Mouse (Mus musculus) cerebellum, adult 8-10 months (tissue): Measurements from ENCODE around the gene Olfr361.
"Not testable (repeated sequence)": the region's sequence is repeated elsewhere in the genome, so short reads cannot be mapped to it uniquely, and the experiment has no call there.

Experiments
- DNase-seq: peaks from one replicate; pipeline ENCODE4 v3.0.0; 2022

The Olfr361 gene

DNA sequence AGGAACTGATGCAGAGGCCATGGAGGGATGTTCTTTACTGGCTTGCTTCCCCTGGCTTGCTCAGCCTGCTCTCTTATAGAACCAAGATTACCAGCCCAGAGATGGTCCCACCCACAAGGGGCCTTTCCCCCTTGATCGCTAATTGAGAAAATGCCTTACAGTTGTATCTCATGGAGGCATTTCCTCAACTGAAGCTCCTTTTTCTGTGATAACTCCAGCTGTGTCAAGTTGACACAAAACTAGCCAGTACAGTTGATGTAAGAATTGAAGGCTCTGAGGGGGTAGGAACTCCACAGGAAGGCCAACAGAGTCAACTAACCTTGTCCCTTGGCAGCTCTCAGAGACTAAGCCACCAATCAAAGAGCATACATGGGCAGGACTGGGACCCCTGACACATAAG is at the start of gene Olfr361:
Olfr361 (minus strand) TSS at position 101 of the 400 bp plus-strand sequence.
- DNase-seq = not testable (repeated sequence)

DNA sequence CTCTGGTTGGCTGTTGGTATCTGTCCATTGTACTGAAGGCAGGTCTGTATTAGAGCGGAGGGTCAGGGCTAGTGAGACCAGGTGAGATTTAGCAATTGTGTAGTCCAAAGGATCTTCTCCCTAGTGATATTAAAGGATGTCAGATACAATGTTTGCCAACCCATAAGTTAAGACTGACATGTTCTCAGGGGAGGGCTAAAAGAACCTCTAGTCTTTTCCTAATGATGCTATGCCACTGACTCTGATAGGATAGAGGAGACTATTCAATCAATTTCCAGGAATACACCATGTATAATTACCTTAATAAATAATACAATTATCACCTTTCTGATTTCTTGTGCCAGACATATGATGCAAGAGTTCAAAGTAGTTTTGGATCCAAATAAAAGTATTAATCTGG is 28.7 kb upstream of the Olfr361 start, which contains the start of gene Olfr362:
Olfr362 (minus strand) TSS at position 101 of the 400 bp plus-strand sequence.
- no peak for DNase-seq

GRCm38 (mm10) chr2:37065446-37065845 is 23.6 kb downstream of the Olfr361 start, which contains the start of gene Olfr360:
Gene Olfr360 (plus strand): TSS chr2:37065746.
- DNase-seq = no peak
